Mouse (Mus musculus) cerebellum, adult 9-10 months (tissue): ENCODE results near the gene Rbfox1.

ENCODE experiments used
- DNase-seq: peaks from one replicate; pipeline ENCODE4 v3.0.0; 2022

Rbfox1 gene

GRCm38 (mm10) chr16:5997136-5997535, 112.0 kb downstream of the Rbfox1 start:
- DNase-seq, result no peak

- peak; percentile 41 for DNase-seq
Observed at GRCm38 (mm10) chr16:5997651-5998050, 112.5 kb downstream of the Rbfox1 start.

GRCm38 (mm10) chr16:6000016-6000415, 114.9 kb downstream of the Rbfox1 start:
- no peak for DNase-seq

GRCm38 (mm10) chr16:6006996-6007395, 121.8 kb downstream of the Rbfox1 start:
- no peak for DNase-seq

- no peak for DNase-seq
Observed at GRCm38 (mm10) chr16:6012853-6013252, 127.7 kb downstream of the Rbfox1 start.

GRCm38 (mm10) chr16:6018639-6019038, 133.5 kb downstream of the Rbfox1 start:
- DNase-seq, result peak; percentile 93

GRCm38 (mm10) chr16:6019361-6019760, 134.2 kb downstream of the Rbfox1 start:
- no peak for DNase-seq

- DNase-seq, result no peak
Observed at GRCm38 (mm10) chr16:6031280-6031679, 146.1 kb downstream of the Rbfox1 start.

GRCm38 (mm10) chr16:6032563-6032962, 147.4 kb downstream of the Rbfox1 start:
- no peak for DNase-seq

- DNase-seq, result peak; percentile 61
Observed at GRCm38 (mm10) chr16:6034876-6035275, 149.7 kb downstream of the Rbfox1 start.

- DNase-seq, result no peak
Observed at GRCm38 (mm10) chr16:6037009-6037408, 151.9 kb downstream of the Rbfox1 start.

GRCm38 (mm10) chr16:6042766-6043165, 157.6 kb downstream of the Rbfox1 start:
- no peak for DNase-seq

- DNase-seq, result no peak
Observed at GRCm38 (mm10) chr16:6048601-6049000, 163.4 kb downstream of the Rbfox1 start.

- DNase-seq, result no peak
Observed at GRCm38 (mm10) chr16:6062495-6062894, 177.3 kb downstream of the Rbfox1 start.

- peak; percentile 72 for DNase-seq
Observed at GRCm38 (mm10) chr16:6065481-6065880, 180.3 kb downstream of the Rbfox1 start.

- peak; percentile 54 for DNase-seq
Observed at GRCm38 (mm10) chr16:6075442-6076050, 190.4 kb downstream of the Rbfox1 start.

- DNase-seq, result no peak
Observed at GRCm38 (mm10) chr16:6079017-6079416, 193.9 kb downstream of the Rbfox1 start.

GRCm38 (mm10) chr16:6084701-6085365, 199.7 kb downstream of the Rbfox1 start:
- DNase-seq, result peak; percentile 92

GRCm38 (mm10) chr16:6086200-6086599, 201.0 kb downstream of the Rbfox1 start:
- DNase-seq, result peak; percentile 84

GRCm38 (mm10) chr16:6091326-6092123, 206.4 kb downstream of the Rbfox1 start:
- peak; percentile 55 for DNase-seq

GRCm38 (mm10) chr16:6095604-6096372, 210.6 kb downstream of the Rbfox1 start:
- DNase-seq, result no peak

- no peak for DNase-seq
Observed at GRCm38 (mm10) chr16:6097244-6098040, 212.3 kb downstream of the Rbfox1 start.
